Mouse (Mus musculus) ES-Bruce4 (cell line): ENCODE results near the gene Haao. TPM values are rescaled to one million over a fixed set of nuclear protein-coding genes. Genes with fewer than 3 reads are reported as not detected.

Experiments used
- H3K27ac ChIP-seq: 2 replicates; pipeline ENCODE4 v1.5.1; 2012; ENCODE audit warnings: low read length, inconsistent platforms; ENCODE audit not compliant: insufficient read depth
- H3K27me3 ChIP-seq: 2 replicates; pipeline ENCODE4 v1.6.1; 2012; ENCODE audit warnings: mild to moderate bottlenecking, low read length, inconsistent platforms; ENCODE audit not compliant: control insufficient read depth, poor library complexity, insufficient read depth, severe bottlenecking
- H3K36me3 ChIP-seq: 2 replicates; pipeline ENCODE4 v1.6.1; 2012; ENCODE audit warnings: inconsistent platforms, mild to moderate bottlenecking, low read length, moderate library complexity; ENCODE audit not compliant: control insufficient read depth, poor library complexity, insufficient read depth, severe bottlenecking
- H3K4me1 ChIP-seq: one replicate; pipeline ENCODE4 v1.8.1; 2011; ENCODE audit warnings: low read length; ENCODE audit not compliant: control insufficient read depth, insufficient read depth
- H3K4me3 ChIP-seq: 2 replicates; pipeline ENCODE4 v1.5.1; 2011; ENCODE audit warnings: low read depth, mild to moderate bottlenecking, low read length
- H3K9ac ChIP-seq: 2 replicates; pipeline ENCODE4 v1.6.1; 2012; ENCODE audit warnings: low read depth, mild to moderate bottlenecking, inconsistent platforms; ENCODE audit not compliant: poor library complexity, severe bottlenecking
- H3K9me3 ChIP-seq: replicated peaks from 2 replicates; pipeline ENCODE4 v1.6.1; 2012; ENCODE audit warnings: mild to moderate bottlenecking, low read length, inconsistent platforms; ENCODE audit not compliant: control insufficient read depth, poor library complexity, insufficient read depth, severe bottlenecking
- CTCF ChIP-seq: IDR thresholded peaks from one replicate; pipeline ENCODE4 v1.8.1; 2011; ENCODE audit warnings: low read depth, low read length
- EP300 ChIP-seq: IDR thresholded peaks from 2 replicates; pipeline ENCODE4 v1.6.1; 2011; ENCODE audit warnings: low read depth, low read length; ENCODE audit not compliant: insufficient read depth
- POLR2A ChIP-seq: IDR thresholded peaks from one replicate; pipeline ENCODE4 v1.8.1; 2011; ENCODE audit warnings: low read length; ENCODE audit not compliant: insufficient read depth
- polyA plus RNA-seq: library from polyadenylated mRNA; stranded (reverse); fragments of >200 nt; gene quantifications from 2 replicates; pipeline ENCODE4 v1.2.4, GENCODE M21; 2011; ENCODE audit warnings: low read depth; ENCODE audit not compliant: missing spikeins, insufficient read depth, insufficient read length

Haao gene
- polyA plus RNA-seq, 1 experiment: 0.55 TPM

DNA sequence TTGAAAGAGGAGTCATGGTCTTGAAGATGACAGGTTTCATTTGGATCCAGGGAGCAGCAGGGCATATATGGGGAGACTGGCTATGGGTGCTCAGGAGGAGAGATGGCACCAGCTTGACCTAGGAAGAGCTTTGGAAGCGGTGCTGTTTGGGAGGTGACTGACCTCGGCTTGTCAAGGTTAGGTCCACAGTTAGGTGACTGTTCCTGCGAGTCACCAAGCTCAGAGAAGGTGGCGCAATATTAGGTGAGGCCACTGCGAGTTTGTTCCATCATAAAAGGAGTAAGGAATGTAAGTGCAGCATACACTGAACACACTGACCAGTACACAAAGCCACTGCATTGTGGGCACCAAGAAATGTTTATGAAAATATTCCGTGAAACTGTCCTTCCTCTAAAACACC, 61.3 kb downstream of the Haao start:
- Histone ChIP-seq H3K27ac (no peak overlapping the region), H3K27me3 (no peaks in the 10 kb centered on the region), H3K36me3 (peaks cover 3% of the 10 kb centered on the region; the same call in 1 of the 2 replicates), H3K9ac (no peak overlapping the region), H3K4me1 (no peaks in the 10 kb centered on the region), H3K4me3 (no peak overlapping the region), H3K9me3 (no peaks in the 10 kb centered on the region)
- TF ChIP-seq CTCF (no peak), POLR2A (no peak), EP300 (no peak)

DNA sequence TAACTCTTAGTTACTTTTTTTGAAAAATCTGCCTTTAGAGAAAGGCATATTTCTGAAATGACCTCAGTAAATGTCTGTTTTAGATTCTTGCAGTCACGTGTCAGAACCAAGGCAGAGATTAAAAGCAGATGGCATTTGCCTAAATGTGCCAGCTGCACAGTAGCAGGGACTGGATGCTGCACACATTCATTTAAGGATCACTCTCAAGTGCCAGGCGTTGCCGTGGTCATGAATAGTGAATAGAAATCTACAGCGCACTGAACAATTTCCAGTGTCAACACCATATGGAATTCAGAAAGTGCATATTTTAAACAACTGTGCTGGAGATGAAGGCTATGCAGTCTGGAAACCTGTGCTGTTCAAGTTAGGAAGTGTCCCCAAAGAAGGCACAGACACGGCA, 65.0 kb downstream of the Haao start:
- H3K9ac ChIP-seq: no peak overlapping the region
- no peak for TF ChIP-seq CTCF
- TF ChIP-seq EP300: no peak
- TF ChIP-seq POLR2A: no peak
- no peaks in the 10 kb centered on the region for H3K9me3 ChIP-seq
- H3K4me3 ChIP-seq: no peak overlapping the region
- no peak overlapping the region for H3K27ac ChIP-seq
- no peaks in the 10 kb centered on the region for H3K27me3 ChIP-seq
- no peaks in the 10 kb centered on the region for H3K4me1 ChIP-seq
- H3K36me3 ChIP-seq: peaks cover 3% of the 10 kb centered on the region; the same call in 1 of the 2 replicates

Other genes starting within 250 kb of the Haao start
- 1.1 and 1.3 TPM in 2 replicates for gene Kcng3, start 216.1 kb downstream of the Haao start, polyA plus RNA-seq
- gene Mta3, start 141.8 kb downstream of the Haao start, polyA plus RNA-seq: 162 and 164 TPM in 2 replicates